Mouse (Mus musculus): ENCODE results near the gene Polr2m. TPM values are rescaled to one million over a fixed set of nuclear protein-coding genes. Genes with fewer than 3 reads are reported as not detected.

Gene Polr2m
- 86.8 and 106 TPM in 2 replicates for polyA plus RNA-seq (2012; rRNA removed)

GRCm38 (mm10) chr9:71485475-71486094 is at the start of gene Polr2m:
Polr2m (minus strand) TSS chr9:71485935.

Other genes starting within 250 kb of the Polr2m start
- 2.5 and 2.7 TPM in 2 replicates for gene Myzap, start 106.4 kb upstream of the Polr2m start, polyA plus RNA-seq (2012; rRNA removed)

All from liver, embryonic 18 days (tissue).